In the genomic region with DNA sequence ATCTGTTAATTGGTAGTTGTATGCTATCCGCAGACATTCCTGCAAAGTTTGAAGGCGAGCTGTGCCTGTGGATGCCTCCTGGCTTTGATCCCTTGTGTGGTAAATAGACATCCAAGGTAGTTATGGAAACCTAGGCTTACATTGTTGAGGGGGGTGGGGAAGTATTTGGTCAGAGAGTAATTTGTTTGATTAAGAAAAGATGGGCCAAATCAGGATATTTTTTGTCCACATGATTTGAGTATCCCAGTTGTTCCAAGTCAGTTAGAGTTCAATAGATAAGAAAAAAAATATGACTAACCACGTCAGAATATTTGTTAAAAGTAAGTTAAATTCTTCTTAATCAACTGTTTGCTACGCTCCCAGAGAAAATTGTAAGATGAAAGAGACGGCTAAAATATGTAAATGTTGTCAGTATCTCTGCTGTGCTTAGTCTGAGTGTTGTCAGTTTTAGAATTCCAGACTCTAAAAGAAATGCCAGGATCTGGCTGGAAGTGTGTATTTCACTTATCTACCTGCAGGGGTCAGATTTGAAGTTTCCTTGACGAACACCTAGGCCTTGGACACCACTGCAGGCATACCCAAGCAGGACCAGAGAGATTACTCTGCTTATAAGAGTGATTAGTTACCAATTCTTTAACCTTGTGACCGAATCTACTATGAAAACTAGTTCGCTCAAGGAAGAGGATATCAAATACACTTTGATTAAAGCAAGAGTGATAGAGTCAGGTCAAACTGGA, we compare ENCODE assay signal across 10 mouse cellular contexts.
DNase-seq lines count a peak whose midpoint lies in the region; ATAC-seq and TF ChIP-seq lines count a peak whose summit lies in the region.
"Had no signal": no experiment of that assay in that cellular context is flagged by ENCODE, and none has a peak within 500 bp of the region (broad histone marks: within the 10 kb centered on the region; RNA-seq: fewer than 3 reads in every experiment).

No protein-coding gene starts in this region.

- no peak for TF ChIP-seq POLR2A in lung, adult 2 months (IDR thresholded peaks at IDR 0.05; ENCODE audit: borderline replicate concordance, extremely low read depth, low read depth, low read length)

- no peaks in the 10 kb centered on the region for H3K4me1 ChIP-seq in heart, postnatal 0 days (ENCODE audit: control insufficient read depth, insufficient read depth)
- H3K4me1 ChIP-seq in heart, embryonic 12.5 days (replicated peaks): peaks cover 5% of the 10 kb centered on the region; the same call in 1 of the 2 replicates
- no peaks in the 10 kb centered on the region for H3K4me1 ChIP-seq in lung, adult 2 months (ENCODE audit: control insufficient read depth, insufficient read depth, low read length)

- no peak for TF ChIP-seq EP300 in heart, postnatal 0 days (IDR thresholded peaks at IDR 0.05; ENCODE audit: low read depth)

- WGBS in heart, postnatal 0 days: 59% methylated on average over 8 of the region's 8 CpGs
- 55% methylated on average over 8 of the region's 8 CpGs for WGBS in heart, embryonic 12.5 days
- WGBS in lung, adult 2 months: 58% methylated on average over 8 of the region's 8 CpGs

- TF ChIP-seq CTCF in heart, postnatal 0 days (IDR thresholded peaks at IDR 0.05; ENCODE audit: low read depth): peak; percentile 19
- TF ChIP-seq CTCF in lung, adult 2 months (IDR thresholded peaks at IDR 0.05; ENCODE audit: insufficient read depth, low read length): no peak

- DNase-seq in heart, postnatal 0 days (ENCODE audit: low spot score): peak; percentile 26
- DNase-seq in lung, postnatal 36 days: peak; percentile 29
- DNase-seq in lung, adult 2 months: no peak
- peak; percentile 55 for DNase-seq in embryo, embryonic 10.5 days (ENCODE audit: low spot score)
- peak; percentile 17 for DNase-seq in splenic B cell, adult 2 months (ENCODE audit: low read depth, low spot score)
- DNase-seq in gastrocnemius, postnatal 14 days: no peak
- DNase-seq in urinary bladder, adult 18-20 months (ENCODE audit: low spot score in 2 of 2): no peak
- DNase-seq: right cerebral cortex, adult 18-20 months had no signal

- no peaks in the 10 kb centered on the region for H3K9me3 ChIP-seq in heart, postnatal 0 days (replicated peaks; ENCODE audit: control insufficient read depth, low read length)
- no peaks in the 10 kb centered on the region for H3K9me3 ChIP-seq in heart, embryonic 12.5 days (replicated peaks)

- H3K27ac ChIP-seq in heart, postnatal 0 days (ENCODE audit: low read depth): no peak overlapping the region
- H3K27ac ChIP-seq in heart, embryonic 12.5 days (ENCODE audit: poor library complexity, severe bottlenecking): no peak overlapping the region

- intact Hi-C loops in gastrocnemius, postnatal 14 days (cut with DNase I; ENCODE audit: low total_unique reads): no loop called here

- H3K4me3 ChIP-seq in heart, postnatal 0 days (ENCODE audit: low read depth, low read length): no peak overlapping the region
- no peak overlapping the region for H3K4me3 ChIP-seq in heart, embryonic 12.5 days
- H3K4me3 ChIP-seq in lung, adult 2 months (replicated peaks; ENCODE audit: extremely low read depth, low read depth, low read length): no peak overlapping the region

- ATAC-seq in heart, postnatal 0 days (ENCODE audit: insufficient read depth, low read depth): no peak
- ATAC-seq in heart, embryonic 12.5 days (ENCODE audit: insufficient number of reproducible peaks, low FRiP score): no peak
- ATAC-seq: inflammation-experienced regulatory T-cells, adult 6 months had no signal

- no peaks in the 10 kb centered on the region for H3K36me3 ChIP-seq in heart, postnatal 0 days (replicated peaks; ENCODE audit: control insufficient read depth, insufficient read depth, low read length)
- H3K36me3 ChIP-seq in heart, embryonic 12.5 days: no peaks in the 10 kb centered on the region
- no peaks in the 10 kb centered on the region for H3K36me3 ChIP-seq in splenic B cell, adult 2 months (ENCODE audit: control insufficient read depth, insufficient read depth, low read length, poor library complexity, severe bottlenecking)

- no peak overlapping the region for H3K4me2 ChIP-seq in heart, postnatal 0 days (ENCODE audit: low read depth, low read length)
- H3K4me2 ChIP-seq in heart, embryonic 12.5 days: no peak overlapping the region

- H3K27me3 ChIP-seq in heart, postnatal 0 days (ENCODE audit: control insufficient read depth, insufficient read depth, low read length): no peaks in the 10 kb centered on the region
- peaks cover 5% of the 10 kb centered on the region; the same call in 1 of the 2 replicates for H3K27me3 ChIP-seq in heart, embryonic 12.5 days (replicated peaks)
- no peaks in the 10 kb centered on the region for H3K27me3 ChIP-seq in splenic B cell, adult 2 months (ENCODE audit: control insufficient read depth, insufficient read depth, low read length, poor library complexity, severe bottlenecking)

- H3K9ac ChIP-seq in heart, postnatal 0 days (replicated peaks; ENCODE audit: low read depth, low read length): no peak overlapping the region
- no peak overlapping the region for H3K9ac ChIP-seq in heart, embryonic 12.5 days

Comparison
In these comparisons a context has a peak if more than half of its experiments do, and no peak if none do; other contexts are left out.
1. DNase-seq: peak in heart, postnatal 0 days (single experiment), lung, postnatal 36 days (single experiment), embryo, embryonic 10.5 days (single experiment) and splenic B cell, adult 2 months (single experiment); none in lung, adult 2 months (single experiment), gastrocnemius, postnatal 14 days (single experiment) and urinary bladder, adult 18-20 months (0 of 2).